Mouse (Mus musculus) embryonic fibroblast, embryonic 13.5 days (primary cell): Measurements from ENCODE around the gene Ms4a14.

ENCODE experiments used
- CTCF ChIP-seq: IDR thresholded peaks from 2 replicates; pipeline ENCODE4 v1.5.1; 2011; ENCODE audit warnings: mild to moderate bottlenecking, control low read depth, low read length, moderate library complexity, borderline replicate concordance; ENCODE audit not compliant: insufficient read depth
- POLR2A ChIP-seq: IDR thresholded peaks from 2 replicates; pipeline ENCODE4 v1.6.1; 2011; ENCODE audit warnings: low read depth, mild to moderate bottlenecking, control low read depth, low read length, moderate library complexity

DNA sequence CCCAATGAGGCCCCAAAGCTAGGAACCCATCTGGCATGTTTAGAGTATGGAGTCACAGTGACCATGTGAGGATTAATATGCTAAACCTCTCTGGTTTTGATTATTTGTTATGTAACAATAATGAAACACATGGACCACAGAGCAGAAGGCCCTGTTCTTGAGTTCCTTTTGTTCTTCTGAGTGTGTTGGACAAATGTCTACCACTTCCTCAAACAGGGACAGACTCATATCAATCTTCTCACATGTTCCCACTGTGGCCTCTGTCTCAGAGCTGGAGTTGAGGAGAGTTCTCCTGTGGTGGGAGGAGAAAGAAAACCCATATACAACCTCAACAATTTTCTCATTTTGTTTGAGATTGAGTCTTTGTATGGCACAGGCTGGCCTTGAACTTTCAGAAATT is 28.9 kb upstream of the Ms4a14 start:
- TF ChIP-seq CTCF (no peak), POLR2A (no peak)
